Mouse (Mus musculus): Measurements from ENCODE around the gene Mat2b. TPM values are rescaled to one million over a fixed set of nuclear protein-coding genes. Genes with fewer than 3 reads are reported as not detected.

The Mat2b gene
- polyA plus RNA-seq, 1 experiment from 2014 or later: 90.4 TPM

- no peak for ATAC-seq (ENCODE audit: insufficient number of reproducible peaks, insufficient read depth, low FRiP score, low TSS enrichment, low read depth)
- H3K27me3 ChIP-seq: no peaks in the 10 kb centered on the region
- H3K9me3 ChIP-seq: no peaks in the 10 kb centered on the region
- H3K9ac ChIP-seq: no peak overlapping the region
- WGBS: 66% methylated on average over 2 of the region's 2 CpGs
- H3K4me3 ChIP-seq: no peak overlapping the region
- no peaks in the 10 kb centered on the region for H3K4me1 ChIP-seq
- H3K27ac ChIP-seq: no peak overlapping the region
- no peaks in the 10 kb centered on the region for H3K36me3 ChIP-seq
- H3K4me2 ChIP-seq: no peak overlapping the region
These were observed 47.8 kb downstream of the Mat2b start for GRCm38 (mm10) chr11:40647246-40647645.

Other genes with a start within 250 kb of the Mat2b start
- 49.7 and 52.0 TPM in 2 replicates for gene Hmmr, start 38.2 kb upstream of the Mat2b start, polyA plus RNA-seq (2015; fragmentation: Nextera tagmentation; extraction: Ambion mirVana)
- gene Nudcd2, start 38.5 kb upstream of the Mat2b start, polyA plus RNA-seq (2015; fragmentation: Nextera tagmentation; extraction: Ambion mirVana): 161 and 175 TPM in 2 replicates
- 36.1 and 39.5 TPM in 2 replicates for gene Ccng1, start 60.1 kb upstream of the Mat2b start, polyA plus RNA-seq (2015; fragmentation: Nextera tagmentation; extraction: Ambion mirVana)